Mouse (Mus musculus) adrenal gland, adult 2 months (tissue): ENCODE measurements around the gene Lysmd1. TPM values are rescaled to one million over a fixed set of nuclear protein-coding genes. Genes with fewer than 3 reads are reported as not detected.

ENCODE experiments used
- DNase-seq: peaks from one replicate; pipeline ENCODE4 v3.0.0; 2021
- polyA plus RNA-seq: library from polyadenylated mRNA; depleted of rRNA; stranded (reverse); fragments of >200 nt; gene quantifications from 2 replicates; pipeline ENCODE4 v1.2.3, GENCODE M21; 2012
- total RNA-seq, 2 experiments: library from RNA; stranded (reverse); gene quantifications; 2 replicates each; pipeline ENCODE4 v1.2.3; 2021

Gene Lysmd1
- total and polyA plus RNA-seq, 3 experiments = 3.7 to 9.0 (median 7.1) TPM

GRCm38 (mm10) chr3:95136336-95136735 lies 2.4 kb downstream of the Lysmd1 start:
- DNase-seq = no peak

GRCm38 (mm10) chr3:95139586-95140288 lies 5.8 kb downstream of the Lysmd1 start:
- DNase-seq = peak; percentile 38

GRCm38 (mm10) chr3:95140289-95140595 lies 6.4 kb downstream of the Lysmd1 start:
- DNase-seq = no peak

GRCm38 (mm10) chr3:95140795-95141194 lies 6.9 kb downstream of the Lysmd1 start:
- DNase-seq = no peak

- no peak for DNase-seq
These were observed 7.6 kb downstream of the Lysmd1 start for GRCm38 (mm10) chr3:95141474-95141873.

- DNase-seq = no peak
These were observed 8.2 kb downstream of the Lysmd1 start, which contains the start of gene Tnfaip8l2 for GRCm38 (mm10) chr3:95141952-95142616. TSS of gene Tnfaip8l2 (minus strand) at chr3:95142360.

- DNase-seq = peak; percentile 88
These were observed 8.7 kb downstream of the Lysmd1 start for GRCm38 (mm10) chr3:95142617-95143011.

- DNase-seq = no peak
These were observed 14.0 kb downstream of the Lysmd1 start for GRCm38 (mm10) chr3:95147924-95148323.

- DNase-seq = peak; percentile 37
These were observed 20.0 kb downstream of the Lysmd1 start for GRCm38 (mm10) chr3:95153874-95154273.

GRCm38 (mm10) chr3:95159511-95159986 lies 25.7 kb downstream of the Lysmd1 start:
- no peak for DNase-seq

- peak; percentile 94 for DNase-seq
These were observed 26.4 kb downstream of the Lysmd1 start, which contains the start of gene Sema6c for GRCm38 (mm10) chr3:95159987-95160963. TSS of gene Sema6c (plus strand) at chr3:95160457.

- no peak for DNase-seq
These were observed 27.2 kb downstream of the Lysmd1 start for GRCm38 (mm10) chr3:95161041-95161551.

GRCm38 (mm10) chr3:95161618-95162344 lies 27.9 kb downstream of the Lysmd1 start:
- no peak for DNase-seq

GRCm38 (mm10) chr3:95162345-95162628 lies 28.4 kb downstream of the Lysmd1 start:
- DNase-seq = no peak

- DNase-seq = no peak
These were observed 29.7 kb downstream of the Lysmd1 start for GRCm38 (mm10) chr3:95163419-95164255.

- no peak for DNase-seq
These were observed 30.3 kb downstream of the Lysmd1 start for GRCm38 (mm10) chr3:95164256-95164550.

- DNase-seq = no peak
These were observed 31.0 kb downstream of the Lysmd1 start for GRCm38 (mm10) chr3:95164840-95165239.

- no peak for DNase-seq
These were observed 36.1 kb downstream of the Lysmd1 start for GRCm38 (mm10) chr3:95169996-95170395.

- DNase-seq = no peak
These were observed 37.2 kb downstream of the Lysmd1 start for GRCm38 (mm10) chr3:95171105-95171504.

GRCm38 (mm10) chr3:95172526-95173255 lies 38.8 kb downstream of the Lysmd1 start:
- no peak for DNase-seq
